Mouse (Mus musculus): ENCODE results near the gene Gm28036. TPM values are rescaled to one million over a fixed set of nuclear protein-coding genes. Genes with fewer than 3 reads are reported as not detected.
"Not testable (repeated sequence)": the region's sequence is repeated elsewhere in the genome, so short reads cannot be mapped to it uniquely, and the experiment has no call there.

Gene Gm28036
- total RNA-seq (2017) = 44.1 and 94.3 TPM in 2 replicates

- ATAC-seq (replicated peaks in 1 of 2; ENCODE audit: insufficient read depth in 1 of 2, low FRiP score in 2 of 2, low TSS enrichment in 1 of 2, low read depth in 1 of 2, poor library complexity in 2 of 2, severe bottlenecking in 2 of 2) = no peak
Observed at GRCm38 (mm10) chr2:156126992-156127391, at the start of gene Gm28036. TSS of gene Gm28036 (minus strand) at chr2:156127092.

- no peak for ATAC-seq (replicated peaks in 1 of 2; ENCODE audit: insufficient read depth in 1 of 2, low FRiP score in 2 of 2, low TSS enrichment in 1 of 2, low read depth in 1 of 2, poor library complexity in 2 of 2, severe bottlenecking in 2 of 2)
Observed at GRCm38 (mm10) chr2:156166557-156166956, 39.7 kb upstream of the Gm28036 start.

DNA sequence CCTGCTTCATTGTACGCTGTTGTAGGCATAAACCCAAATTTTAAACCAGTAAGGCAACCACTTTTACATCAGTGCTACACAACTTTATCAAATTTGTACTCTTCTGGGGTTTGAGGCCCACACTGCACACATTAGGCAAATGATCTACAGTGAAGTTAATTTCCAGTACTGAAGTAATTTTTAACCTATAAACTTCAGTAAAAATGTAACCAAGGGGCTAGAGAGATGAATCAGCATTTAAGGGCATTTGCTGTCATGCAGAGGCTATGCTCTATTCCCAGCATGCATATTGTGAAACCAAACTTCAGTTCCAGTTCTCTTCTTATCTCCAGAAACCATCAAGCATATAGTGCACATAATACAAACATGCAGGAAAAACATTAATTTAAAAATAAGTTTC, 38.6 kb upstream of the Gm28036 start:
- no peak for ATAC-seq (replicated peaks in 1 of 2; ENCODE audit: insufficient read depth in 1 of 2, low FRiP score in 2 of 2, low TSS enrichment in 1 of 2, low read depth in 1 of 2, poor library complexity in 2 of 2, severe bottlenecking in 2 of 2)

- ATAC-seq (replicated peaks in 1 of 2; ENCODE audit: insufficient read depth in 1 of 2, low FRiP score in 2 of 2, low TSS enrichment in 1 of 2, low read depth in 1 of 2, poor library complexity in 2 of 2, severe bottlenecking in 2 of 2) = no peak
Observed at GRCm38 (mm10) chr2:156151538-156151937, 24.6 kb upstream of the Gm28036 start.

DNA sequence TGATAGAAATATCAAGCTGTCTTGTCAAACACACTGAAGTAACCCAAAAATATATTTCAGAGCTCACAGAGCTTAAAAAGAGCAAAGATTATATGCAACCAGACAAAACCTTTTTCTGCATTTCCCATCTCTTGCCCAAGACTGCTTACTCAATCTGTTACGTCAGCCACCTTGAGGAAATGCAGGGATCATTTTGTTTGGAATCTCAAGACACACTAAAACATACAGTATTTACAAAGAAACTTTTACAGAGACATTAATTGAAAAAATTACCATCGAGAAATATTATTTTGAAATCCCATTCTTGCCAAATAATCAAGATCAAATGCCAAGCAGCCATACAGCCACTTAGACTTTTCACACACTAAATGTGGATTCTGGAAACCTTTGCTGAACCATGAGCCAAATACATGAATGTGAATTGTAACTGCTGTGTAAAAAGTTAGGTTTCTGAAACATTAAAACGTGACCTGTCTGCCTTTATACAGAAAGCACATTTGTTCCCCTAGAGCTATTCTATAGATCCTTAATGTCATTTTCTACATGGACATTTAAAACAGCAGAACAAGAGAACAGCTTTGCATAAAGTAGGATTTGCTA, 20.5 kb upstream of the Gm28036 start:
- no peak for ATAC-seq (replicated peaks in 1 of 2; ENCODE audit: insufficient read depth in 1 of 2, low FRiP score in 2 of 2, low TSS enrichment in 1 of 2, low read depth in 1 of 2, poor library complexity in 2 of 2, severe bottlenecking in 2 of 2)

GRCm38 (mm10) chr2:156146272-156146989, 19.5 kb upstream of the Gm28036 start:
- no peak for ATAC-seq (replicated peaks in 1 of 2; ENCODE audit: insufficient read depth in 1 of 2, low FRiP score in 2 of 2, low TSS enrichment in 1 of 2, low read depth in 1 of 2, poor library complexity in 2 of 2, severe bottlenecking in 2 of 2)

DNA sequence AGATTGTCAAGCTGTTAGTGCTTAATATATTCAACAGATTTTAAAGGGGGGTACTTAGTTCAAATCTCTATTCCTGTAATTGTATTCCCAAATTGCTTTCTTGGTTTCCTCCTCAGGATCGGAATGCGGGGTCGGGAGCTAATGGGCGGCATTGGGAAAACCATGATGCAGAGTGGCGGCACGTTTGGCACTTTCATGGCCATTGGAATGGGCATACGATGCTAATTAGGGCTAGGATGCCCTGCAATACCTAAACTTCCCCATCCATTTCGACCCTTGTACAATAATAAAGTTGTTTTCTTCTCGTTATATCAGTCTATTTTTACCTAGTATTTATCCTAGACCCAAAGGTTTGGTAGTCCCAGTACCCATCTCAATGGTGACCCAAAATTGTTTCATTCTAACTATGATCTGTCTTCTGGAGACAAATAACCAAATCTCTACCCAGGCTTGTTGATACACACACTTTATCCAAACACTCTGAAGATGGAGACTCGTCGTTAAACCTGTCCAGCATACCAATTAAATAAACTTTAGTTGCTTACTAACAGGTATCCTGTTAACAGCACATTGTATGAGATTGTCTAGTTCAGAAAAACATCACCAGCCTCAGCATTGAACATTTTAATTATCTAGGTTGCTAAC, 18.7 kb upstream of the Gm28036 start:
- ATAC-seq (replicated peaks in 1 of 2; ENCODE audit: insufficient read depth in 1 of 2, low FRiP score in 2 of 2, low TSS enrichment in 1 of 2, low read depth in 1 of 2, poor library complexity in 2 of 2, severe bottlenecking in 2 of 2) = no peak

- ATAC-seq (replicated peaks in 1 of 2; ENCODE audit: insufficient read depth in 1 of 2, low FRiP score in 2 of 2, low TSS enrichment in 1 of 2, low read depth in 1 of 2, poor library complexity in 2 of 2, severe bottlenecking in 2 of 2) = peak; percentile 93 to 99
Observed at GRCm38 (mm10) chr2:156143953-156144724, 17.2 kb upstream of the Gm28036 start, which contains the start of the genes Romo1 and Nfs1. TSS of gene Romo1 (plus strand) at chr2:156144039. TSS of gene Nfs1 (minus strand) at chr2:156144186.

GRCm38 (mm10) chr2:156143367-156143766, 16.5 kb upstream of the Gm28036 start:
- no peak for ATAC-seq (replicated peaks in 1 of 2; ENCODE audit: insufficient read depth in 1 of 2, low FRiP score in 2 of 2, low TSS enrichment in 1 of 2, low read depth in 1 of 2, poor library complexity in 2 of 2, severe bottlenecking in 2 of 2)

- no peak for ATAC-seq (replicated peaks in 1 of 2; ENCODE audit: insufficient read depth in 1 of 2, low FRiP score in 2 of 2, low TSS enrichment in 1 of 2, low read depth in 1 of 2, poor library complexity in 2 of 2, severe bottlenecking in 2 of 2)
Observed at GRCm38 (mm10) chr2:156142820-156143219, 15.9 kb upstream of the Gm28036 start.

- no peak for ATAC-seq (replicated peaks in 1 of 2; ENCODE audit: insufficient read depth in 1 of 2, low FRiP score in 2 of 2, low TSS enrichment in 1 of 2, low read depth in 1 of 2, poor library complexity in 2 of 2, severe bottlenecking in 2 of 2)
Observed at GRCm38 (mm10) chr2:156135695-156136094, 8.8 kb upstream of the Gm28036 start.

DNA sequence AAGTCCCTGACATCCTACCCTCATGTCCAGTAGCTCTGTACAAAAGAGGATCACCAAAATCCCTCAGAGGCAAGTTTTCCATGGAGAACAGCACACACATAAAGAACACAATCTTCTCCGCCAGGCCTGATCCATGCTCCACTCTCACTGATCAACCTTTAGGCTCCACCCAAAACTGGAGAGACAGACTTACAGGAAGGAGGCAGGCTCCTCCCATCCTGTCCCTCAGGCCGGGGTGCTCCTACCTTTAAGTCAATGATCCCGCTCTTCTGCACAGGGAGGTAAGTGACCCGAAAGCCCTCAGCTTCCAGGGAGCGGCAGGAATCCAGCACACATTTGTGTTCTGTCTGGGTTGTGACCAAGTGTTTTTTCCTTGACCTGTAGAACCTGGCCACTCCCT, 7.3 kb upstream of the Gm28036 start:
- ATAC-seq (replicated peaks in 1 of 2; ENCODE audit: insufficient read depth in 1 of 2, low FRiP score in 2 of 2, low TSS enrichment in 1 of 2, low read depth in 1 of 2, poor library complexity in 2 of 2, severe bottlenecking in 2 of 2) = no peak

- no peak for ATAC-seq (replicated peaks in 1 of 2; ENCODE audit: insufficient read depth in 1 of 2, low FRiP score in 2 of 2, low TSS enrichment in 1 of 2, low read depth in 1 of 2, poor library complexity in 2 of 2, severe bottlenecking in 2 of 2)
Observed at GRCm38 (mm10) chr2:156123731-156124130, 3.2 kb downstream of the Gm28036 start.

GRCm38 (mm10) chr2:156119566-156119965, 7.3 kb downstream of the Gm28036 start:
- no peak for ATAC-seq (replicated peaks in 1 of 2; ENCODE audit: insufficient read depth in 1 of 2, low FRiP score in 2 of 2, low TSS enrichment in 1 of 2, low read depth in 1 of 2, poor library complexity in 2 of 2, severe bottlenecking in 2 of 2)

- not testable (repeated sequence) for ATAC-seq (replicated peaks in 1 of 2; ENCODE audit: insufficient read depth in 1 of 2, low FRiP score in 2 of 2, low TSS enrichment in 1 of 2, low read depth in 1 of 2, poor library complexity in 2 of 2, severe bottlenecking in 2 of 2)
Observed at GRCm38 (mm10) chr2:156112080-156112423, 14.8 kb downstream of the Gm28036 start.

DNA sequence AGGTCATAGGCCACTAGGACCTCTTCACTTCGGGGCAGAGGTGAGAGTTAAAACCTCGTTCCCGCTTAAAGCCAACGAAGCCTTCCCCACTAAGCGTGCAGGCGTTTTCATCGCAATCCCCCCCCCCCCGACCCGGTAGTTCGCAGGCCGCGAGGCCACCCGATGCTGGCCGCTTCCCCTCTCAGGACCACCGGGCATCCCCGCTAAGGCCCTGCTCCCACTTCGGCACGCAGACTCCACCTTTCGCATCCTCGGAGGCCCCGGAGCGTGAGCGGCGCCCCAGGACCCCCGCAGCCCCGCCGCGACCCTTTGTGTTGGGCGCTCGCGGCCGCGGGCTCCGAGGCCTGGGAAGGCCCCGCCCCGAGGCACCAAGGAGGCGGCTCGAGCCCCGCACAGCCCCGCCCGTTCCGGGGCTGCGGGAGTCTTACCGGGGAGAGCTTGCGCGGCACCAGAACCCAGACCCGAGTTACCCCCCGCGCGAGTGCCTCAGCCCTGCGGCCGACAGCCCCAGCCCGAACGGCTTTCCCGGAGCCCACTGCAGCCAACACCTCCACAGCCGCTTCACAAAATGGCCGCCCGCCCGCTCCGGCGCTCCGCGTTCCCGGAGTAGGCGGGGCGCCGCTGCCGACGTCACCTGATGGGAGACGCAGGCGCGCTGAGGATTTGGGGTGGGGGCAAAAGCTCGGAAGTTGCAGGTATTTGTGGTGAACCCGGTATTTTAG, 15.4 kb downstream of the Gm28036 start, which contains the start of the genes Cpne1 and Rbm12:
TSS of gene Cpne1 (minus strand) at position 608 of the 722 bp plus-strand sequence.
TSS of gene Rbm12 (minus strand) at position 621 of the 722 bp plus-strand sequence.
- ATAC-seq (replicated peaks in 1 of 2; ENCODE audit: insufficient read depth in 1 of 2, low FRiP score in 2 of 2, low TSS enrichment in 1 of 2, low read depth in 1 of 2, poor library complexity in 2 of 2, severe bottlenecking in 2 of 2) = peak; percentile 81 to 96

Measured in hematopoietic stem cell, adult 5-6 weeks (primary cell).